Mouse (Mus musculus) urinary bladder, postnatal 4 days (tissue): ENCODE results near the gene Rundc3a.
A peak's percentile ranks its signal among the peaks of the same experiment; 100 is the strongest.
"Not testable (repeated sequence)": the region's sequence is repeated elsewhere in the genome, so short reads cannot be mapped to it uniquely, and the experiment has no call there.

Source experiments
- DNase-seq, 2 experiments: peaks; one replicate each; pipeline ENCODE4 v3.0.0; 2021 to 2022; ENCODE audit warnings: low spot score in 2 of 2

The Rundc3a gene

GRCm38 (mm10) chr11:102367504-102368280, 25.5 kb upstream of the Rundc3a start:
- DNase-seq, result no peak

- no peak for DNase-seq
Observed at GRCm38 (mm10) chr11:102368347-102368746, 24.9 kb upstream of the Rundc3a start.

GRCm38 (mm10) chr11:102369263-102369662, 23.9 kb upstream of the Rundc3a start:
- DNase-seq, result no peak

- no peak for DNase-seq
Observed at GRCm38 (mm10) chr11:102370285-102370684, 22.9 kb upstream of the Rundc3a start.

GRCm38 (mm10) chr11:102371926-102372685, 21.1 kb upstream of the Rundc3a start:
- DNase-seq, result no peak

GRCm38 (mm10) chr11:102372936-102373335, 20.3 kb upstream of the Rundc3a start:
- DNase-seq, result peak in 1 of 2 experiments; percentile 53

GRCm38 (mm10) chr11:102373646-102374045, 19.6 kb upstream of the Rundc3a start:
- peak in 1 of 2 experiments; percentile 47 for DNase-seq

GRCm38 (mm10) chr11:102374108-102374725, 19.0 kb upstream of the Rundc3a start:
- peak in 1 of 2 experiments; percentile 33 for DNase-seq

GRCm38 (mm10) chr11:102375196-102376173, 17.7 kb upstream of the Rundc3a start:
- peak in 1 of 2 experiments; percentile 59 for DNase-seq

GRCm38 (mm10) chr11:102376196-102376835, 16.9 kb upstream of the Rundc3a start:
- DNase-seq, result peak in 1 of 2 experiments; percentile 54

- DNase-seq, result peak in 1 of 2 experiments; percentile 38
Observed at GRCm38 (mm10) chr11:102377186-102377585, 16.0 kb upstream of the Rundc3a start.

- peak in 1 of 2 experiments; percentile 54 for DNase-seq
Observed at GRCm38 (mm10) chr11:102380091-102380490, 13.1 kb upstream of the Rundc3a start.

- DNase-seq, result no peak
Observed at GRCm38 (mm10) chr11:102381341-102382100, 11.7 kb upstream of the Rundc3a start.

GRCm38 (mm10) chr11:102382794-102383193, 10.4 kb upstream of the Rundc3a start:
- DNase-seq, result no peak

GRCm38 (mm10) chr11:102383365-102384136, 9.7 kb upstream of the Rundc3a start:
- no peak for DNase-seq

GRCm38 (mm10) chr11:102384418-102384817, 8.8 kb upstream of the Rundc3a start:
- no peak for DNase-seq

- no peak for DNase-seq
Observed at GRCm38 (mm10) chr11:102385075-102385474, 8.1 kb upstream of the Rundc3a start.

GRCm38 (mm10) chr11:102386121-102386520, 7.1 kb upstream of the Rundc3a start:
- DNase-seq, result no peak

- DNase-seq, result not testable (repeated sequence)
Observed at GRCm38 (mm10) chr11:102389436-102389835, 3.8 kb upstream of the Rundc3a start.
